Mouse (Mus musculus) heart, postnatal 0 days (tissue): ENCODE results near the gene 9930021J03Rik.

Experiments
- CTCF ChIP-seq: IDR thresholded peaks from 2 replicates; pipeline ENCODE4 v1.5.1; 2016; ENCODE audit warnings: antibody characterized with exemption, control low read depth, low read depth
- EP300 ChIP-seq: IDR thresholded peaks from 2 replicates; pipeline ENCODE4 v1.6.1; 2016; ENCODE audit warnings: antibody characterized with exemption, low read depth

DNA sequence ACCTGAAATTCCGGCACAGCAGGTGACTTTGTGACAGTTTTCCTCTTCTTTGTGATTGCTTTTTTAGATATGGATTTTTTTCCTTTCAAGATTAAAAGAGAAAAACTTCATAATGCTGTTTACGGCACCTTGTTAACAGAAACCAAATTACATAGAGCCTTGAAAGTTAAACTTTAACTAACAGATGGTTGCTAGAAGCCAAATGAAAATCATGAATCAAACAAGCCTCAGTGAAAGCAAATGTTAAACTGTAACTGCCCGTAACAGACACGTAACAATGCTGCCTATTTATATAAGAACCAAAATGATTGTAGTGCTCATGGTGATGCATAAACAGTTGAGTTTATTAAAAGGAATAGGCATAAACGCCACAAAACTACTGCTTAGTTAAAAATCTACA lies 62.3 kb downstream of the 9930021J03Rik start:
- TF ChIP-seq EP300 (no peak), CTCF (no peak)
